Mouse (Mus musculus) embryonic facial prominence, embryonic 12.5 days (tissue): ENCODE data around the gene Eya2. TPM values are rescaled to one million over a fixed set of nuclear protein-coding genes. Genes with fewer than 3 reads are reported as not detected.

ENCODE experiments used
- ATAC-seq: fragments of 200-750 bp; cut with Nextera tagmentation; 2 replicates; pipeline ENCODE4 v1.8.0; 2017; ENCODE audit not compliant: insufficient number of reproducible peaks, insufficient read depth, low FRiP score, low TSS enrichment
- H3K27ac ChIP-seq: fragments of 300-500 bp; sonication (generic); 2 replicates; pipeline ENCODE4 v1.5.1; 2016; ENCODE audit warnings: mild to moderate bottlenecking
- H3K27me3 ChIP-seq: fragments of 300-500 bp; sonication (generic); 2 replicates; pipeline ENCODE4 v1.6.1; 2016; ENCODE audit warnings: mild to moderate bottlenecking, moderate library complexity
- H3K36me3 ChIP-seq: fragments of 300-500 bp; sonication (generic); 2 replicates; pipeline ENCODE4 v1.6.1; 2016; ENCODE audit warnings: mild to moderate bottlenecking
- H3K4me1 ChIP-seq: fragments of 300-500 bp; sonication (generic); 2 replicates; pipeline ENCODE4 v1.6.1; 2016
- H3K4me2 ChIP-seq: fragments of 300-500 bp; sonication (generic); replicated peaks from 2 replicates; pipeline ENCODE4 v1.6.1; 2016; ENCODE audit warnings: mild to moderate bottlenecking, moderate library complexity
- H3K4me3 ChIP-seq: fragments of 300-500 bp; sonication (generic); 2 replicates; pipeline ENCODE4 v1.5.1; 2016; ENCODE audit warnings: mild to moderate bottlenecking
- H3K9ac ChIP-seq: fragments of 300-500 bp; sonication (generic); 2 replicates; pipeline ENCODE4 v1.6.1; 2016; ENCODE audit warnings: mild to moderate bottlenecking, moderate library complexity
- H3K9me3 ChIP-seq: fragments of 300-500 bp; sonication (generic); 2 replicates; pipeline ENCODE4 v1.6.1; 2016; ENCODE audit warnings: mild to moderate bottlenecking, moderate library complexity
- WGBS: fragments of 180-500 bp; shearing (Covaris S2); methylation state at CpG from one replicate; pipeline ENCODE4 v1.1.7; 2016; 5-methylcytosine and 5-hydroxymethylcytosine counted together
- polyA plus RNA-seq: library from polyadenylated mRNA; unstranded; fragments of >200 nt; fragmentation: Nextera tagmentation; extraction: Ambion mirVana; gene quantifications from 2 replicates; pipeline ENCODE4 v1.2.1, GENCODE M21; 2016

Eya2 gene
- polyA plus RNA-seq, 1 experiment from 2014 or later = 22.5 TPM

GRCm38 (mm10) chr2:165748426-165748825, 153.6 kb downstream of the Eya2 start:
- peaks cover 19% of the 10 kb centered on the region for H3K4me1 ChIP-seq
- peak overlapping the region; percentile 61 for H3K27ac ChIP-seq
- H3K9ac ChIP-seq = no peak overlapping the region
- no peak for ATAC-seq
- 7% methylated on average over 11 of the region's 11 CpGs for WGBS
- no peak overlapping the region; the same call in 1 of the 2 replicates for H3K4me2 ChIP-seq
- H3K9me3 ChIP-seq = no peaks in the 10 kb centered on the region
- no peaks in the 10 kb centered on the region for H3K36me3 ChIP-seq
- no peak overlapping the region for H3K4me3 ChIP-seq
- H3K27me3 ChIP-seq = no peaks in the 10 kb centered on the region

- WGBS = 27% methylated on average over 7 of the region's 7 CpGs
- H3K4me1 ChIP-seq = peaks cover 14% of the 10 kb centered on the region
- no peak for ATAC-seq
Observed at GRCm38 (mm10) chr2:165751068-165751467, 156.2 kb downstream of the Eya2 start.

DNA sequence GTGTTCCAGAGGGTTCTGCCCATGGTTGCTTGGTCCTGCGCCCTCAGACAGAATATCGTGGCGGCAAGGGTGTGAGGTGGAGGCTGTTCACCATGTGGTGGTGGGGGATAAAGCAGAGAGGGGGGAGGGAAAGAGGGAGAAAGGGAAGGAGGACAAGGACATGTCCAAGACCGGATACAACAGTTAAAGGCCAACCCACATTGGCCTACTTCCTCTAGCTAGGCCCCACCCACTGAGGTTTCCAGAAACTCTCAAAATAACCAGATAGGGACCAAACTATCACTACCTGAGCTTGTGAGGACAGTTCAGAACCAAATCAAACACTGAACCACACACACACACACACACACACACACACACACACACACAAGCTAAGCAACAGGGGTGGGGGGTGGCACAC, 157.9 kb downstream of the Eya2 start:
- Histone ChIP-seq H3K4me3 (no peak overlapping the region), H3K4me2 (no peak overlapping the region), H3K27me3 (no peaks in the 10 kb centered on the region), H3K36me3 (no peaks in the 10 kb centered on the region; the same call in 1 of the 2 replicates), H3K4me1 (peaks cover 13% of the 10 kb centered on the region), H3K9ac (no peak overlapping the region), H3K27ac (no peak overlapping the region), H3K9me3 (no peaks in the 10 kb centered on the region)
- WGBS = 77% methylated on average over 4 of the region's 4 CpGs
- no peak for ATAC-seq

More at GRCm38 (mm10) chr2:165751068-165751467, 156.2 kb downstream of the Eya2 start:
- no peaks in the 10 kb centered on the region for H3K9me3 ChIP-seq
- H3K27ac ChIP-seq = 0 out of 2 replicates have a peak overlapping the region, but pooled peaks have one; percentile 8
- no peaks in the 10 kb centered on the region for H3K27me3 ChIP-seq
- H3K4me2 ChIP-seq = no peak overlapping the region
- no peaks in the 10 kb centered on the region for H3K36me3 ChIP-seq
- no peak overlapping the region for H3K4me3 ChIP-seq
- no peak overlapping the region for H3K9ac ChIP-seq

DNA sequence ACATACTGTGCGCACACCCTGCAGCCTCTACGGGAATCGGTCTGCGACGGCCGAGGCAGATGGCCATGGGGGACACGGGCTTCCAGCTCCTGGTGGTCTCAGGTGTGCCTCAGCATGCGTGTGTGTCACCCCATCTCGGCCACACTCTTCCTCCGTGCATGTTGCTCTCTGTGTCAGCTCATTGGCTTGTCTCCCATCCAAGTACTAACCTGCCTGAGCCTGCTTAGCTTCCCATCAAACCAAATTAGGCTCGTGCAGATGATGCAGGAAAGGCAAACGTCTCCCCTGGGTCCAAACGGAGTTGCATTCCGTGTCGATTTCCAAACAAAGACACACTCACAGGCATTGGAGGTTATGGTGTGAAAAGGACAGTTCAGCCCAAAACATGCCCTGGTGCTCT, 163.0 kb downstream of the Eya2 start:
- no peaks in the 10 kb centered on the region; the same call in 1 of the 2 replicates for H3K36me3 ChIP-seq
- WGBS = 67% methylated on average over 15 of the region's 15 CpGs
- H3K27me3 ChIP-seq = no peaks in the 10 kb centered on the region
- no peak overlapping the region for H3K27ac ChIP-seq
- H3K9ac ChIP-seq = no peak overlapping the region
- H3K4me3 ChIP-seq = no peak overlapping the region
- ATAC-seq = no peak
- H3K4me1 ChIP-seq = no peaks in the 10 kb centered on the region; the same call in 1 of the 2 replicates
- H3K9me3 ChIP-seq = no peaks in the 10 kb centered on the region
- no peak overlapping the region for H3K4me2 ChIP-seq

DNA sequence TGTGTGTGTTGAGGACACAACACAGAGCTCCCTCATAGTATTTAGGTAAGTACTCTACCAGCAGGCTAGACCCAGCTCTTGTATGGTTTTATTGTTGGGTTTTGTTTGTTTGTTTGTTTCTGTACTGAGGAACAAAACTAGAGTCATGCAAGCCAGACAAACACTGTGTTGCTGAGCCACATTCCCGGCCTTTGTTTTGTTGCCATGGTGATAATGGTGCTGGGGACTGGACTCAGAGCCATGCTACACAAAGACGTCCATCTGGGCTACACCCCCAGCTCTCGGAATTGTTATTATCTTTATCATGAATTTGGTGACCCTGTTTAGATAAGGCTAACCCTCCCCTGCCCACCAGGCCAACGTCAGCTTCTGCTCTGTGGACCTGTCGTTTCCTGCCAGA, 163.7 kb downstream of the Eya2 start:
- Histone ChIP-seq H3K9me3 (no peaks in the 10 kb centered on the region), H3K36me3 (no peaks in the 10 kb centered on the region; the same call in 1 of the 2 replicates), H3K27me3 (no peaks in the 10 kb centered on the region), H3K4me1 (no peaks in the 10 kb centered on the region; the same call in 1 of the 2 replicates), H3K9ac (no peak overlapping the region), H3K4me3 (no peak overlapping the region), H3K4me2 (no peak overlapping the region), H3K27ac (no peak overlapping the region)
- 45% methylated on average over 5 of the region's 5 CpGs for WGBS
- no peak for ATAC-seq

DNA sequence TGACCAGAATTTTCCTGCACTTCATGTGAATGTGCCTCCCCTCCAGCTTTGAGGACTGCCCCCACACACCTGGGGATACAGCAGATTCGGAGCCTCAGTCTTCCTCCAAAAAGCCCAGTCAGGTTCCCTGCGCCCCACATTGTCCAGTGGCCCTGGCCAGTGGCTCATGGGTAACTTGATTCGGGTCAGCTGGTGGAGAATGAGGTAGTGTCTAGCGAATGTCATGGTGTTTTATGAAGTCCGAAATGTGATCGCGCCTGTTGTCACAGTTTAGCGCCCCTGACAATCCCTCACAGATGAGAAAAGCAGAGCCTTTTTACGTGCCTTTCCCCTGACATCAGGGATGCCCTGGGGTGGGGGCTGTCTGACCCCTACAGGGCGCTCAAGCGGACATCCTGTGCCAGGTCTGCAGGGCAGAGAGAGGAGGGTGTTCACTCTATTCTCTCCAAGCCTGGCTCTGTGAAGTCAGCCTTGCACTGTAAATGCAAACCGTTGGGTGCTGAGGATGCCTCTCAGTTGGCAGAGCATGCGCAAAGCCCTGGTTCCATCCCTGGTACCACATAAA, 164.7 kb downstream of the Eya2 start:
- ATAC-seq = no peak
- no peaks in the 10 kb centered on the region for H3K27me3 ChIP-seq
- H3K27ac ChIP-seq = no peak overlapping the region
- H3K4me2 ChIP-seq = no peak overlapping the region
- H3K9ac ChIP-seq = no peak overlapping the region
- peaks cover 4% of the 10 kb centered on the region for H3K36me3 ChIP-seq
- 76% methylated on average over 13 of the region's 13 CpGs for WGBS
- no peak overlapping the region for H3K4me3 ChIP-seq
- no peaks in the 10 kb centered on the region for H3K9me3 ChIP-seq
- no peaks in the 10 kb centered on the region; the same call in 1 of the 2 replicates for H3K4me1 ChIP-seq

- no peak overlapping the region for H3K9ac ChIP-seq
- peaks cover 11% of the 10 kb centered on the region for H3K4me1 ChIP-seq
- H3K27ac ChIP-seq = 0 out of 2 replicates have a peak overlapping the region, but pooled peaks have one; percentile 11
- no peaks in the 10 kb centered on the region for H3K9me3 ChIP-seq
- no peak overlapping the region for H3K4me3 ChIP-seq
- no peak overlapping the region for H3K4me2 ChIP-seq
- peaks cover 29% of the 10 kb centered on the region for H3K36me3 ChIP-seq
- ATAC-seq = no peak
- H3K27me3 ChIP-seq = no peaks in the 10 kb centered on the region
- WGBS = 52% methylated on average over 11 of the region's 11 CpGs
Observed at GRCm38 (mm10) chr2:165768805-165769358, 174.1 kb downstream of the Eya2 start.

DNA sequence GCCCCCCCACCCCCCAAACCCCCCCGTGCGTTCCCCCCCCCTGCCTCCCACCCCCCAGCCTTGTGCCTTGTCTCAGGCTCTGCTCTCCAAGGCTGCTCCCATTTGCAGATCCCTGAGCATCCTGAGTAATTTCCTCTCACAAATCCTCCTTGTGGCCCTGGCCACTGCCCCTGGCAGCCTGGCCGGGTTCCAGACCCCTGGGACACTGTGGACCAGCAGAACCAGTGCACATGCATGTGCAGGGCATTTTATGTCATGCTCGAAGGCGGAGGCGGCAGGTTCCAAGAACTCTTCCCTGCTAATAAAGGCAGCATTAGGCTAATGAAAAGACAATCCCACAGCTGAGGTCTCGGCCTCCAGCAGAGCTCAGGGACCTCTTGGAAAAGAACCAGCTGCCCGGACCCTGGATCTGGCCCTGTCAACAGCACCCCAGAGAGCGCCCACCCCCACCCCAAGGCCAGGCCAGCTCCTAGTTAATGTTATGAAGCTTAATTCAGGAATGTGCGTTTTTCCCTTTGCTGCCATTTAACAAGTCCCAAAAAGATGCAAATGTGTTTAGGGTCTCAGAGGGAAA, 174.6 kb downstream of the Eya2 start:
- H3K9ac ChIP-seq = no peak overlapping the region

GRCm38 (mm10) chr2:165778927-165779326, 184.1 kb downstream of the Eya2 start:
- no peak overlapping the region for H3K4me2 ChIP-seq
- H3K36me3 ChIP-seq = peaks cover 20% of the 10 kb centered on the region; the same call in 1 of the 2 replicates
- no peak for ATAC-seq
- H3K4me1 ChIP-seq = no peaks in the 10 kb centered on the region; the same call in 1 of the 2 replicates
- H3K9me3 ChIP-seq = no peaks in the 10 kb centered on the region
- H3K27ac ChIP-seq = no peak overlapping the region
- H3K9ac ChIP-seq = no peak overlapping the region
- no peaks in the 10 kb centered on the region for H3K27me3 ChIP-seq
- H3K4me3 ChIP-seq = no peak overlapping the region
- 27% methylated on average over 6 of the region's 6 CpGs for WGBS

More for the DNA sequence above, 174.6 kb downstream of the Eya2 start:
- 0 out of 2 replicates have a peak overlapping the region, but pooled peaks have one; percentile 11 for H3K27ac ChIP-seq
- WGBS = 55% methylated on average over 10 of the region's 10 CpGs
- H3K4me2 ChIP-seq = no peak overlapping the region
- peaks cover 11% of the 10 kb centered on the region for H3K4me1 ChIP-seq
- H3K36me3 ChIP-seq = peaks cover 25% of the 10 kb centered on the region; the same call in 1 of the 2 replicates
- no peaks in the 10 kb centered on the region for H3K27me3 ChIP-seq
- H3K4me3 ChIP-seq = no peak overlapping the region
- no peak for ATAC-seq
- H3K9me3 ChIP-seq = no peaks in the 10 kb centered on the region

- no peak overlapping the region for H3K27ac ChIP-seq
- no peaks in the 10 kb centered on the region for H3K9me3 ChIP-seq
- H3K27me3 ChIP-seq = no peaks in the 10 kb centered on the region
- no peak overlapping the region for H3K9ac ChIP-seq
- ATAC-seq = no peak
- 36% methylated on average over 5 of the region's 5 CpGs for WGBS
- H3K36me3 ChIP-seq = peaks cover 49% of the 10 kb centered on the region
- H3K4me2 ChIP-seq = no peak overlapping the region
- no peak overlapping the region for H3K4me3 ChIP-seq
- H3K4me1 ChIP-seq = no peaks in the 10 kb centered on the region; the same call in 1 of the 2 replicates
Observed at GRCm38 (mm10) chr2:165782324-165782723, 187.5 kb downstream of the Eya2 start.

DNA sequence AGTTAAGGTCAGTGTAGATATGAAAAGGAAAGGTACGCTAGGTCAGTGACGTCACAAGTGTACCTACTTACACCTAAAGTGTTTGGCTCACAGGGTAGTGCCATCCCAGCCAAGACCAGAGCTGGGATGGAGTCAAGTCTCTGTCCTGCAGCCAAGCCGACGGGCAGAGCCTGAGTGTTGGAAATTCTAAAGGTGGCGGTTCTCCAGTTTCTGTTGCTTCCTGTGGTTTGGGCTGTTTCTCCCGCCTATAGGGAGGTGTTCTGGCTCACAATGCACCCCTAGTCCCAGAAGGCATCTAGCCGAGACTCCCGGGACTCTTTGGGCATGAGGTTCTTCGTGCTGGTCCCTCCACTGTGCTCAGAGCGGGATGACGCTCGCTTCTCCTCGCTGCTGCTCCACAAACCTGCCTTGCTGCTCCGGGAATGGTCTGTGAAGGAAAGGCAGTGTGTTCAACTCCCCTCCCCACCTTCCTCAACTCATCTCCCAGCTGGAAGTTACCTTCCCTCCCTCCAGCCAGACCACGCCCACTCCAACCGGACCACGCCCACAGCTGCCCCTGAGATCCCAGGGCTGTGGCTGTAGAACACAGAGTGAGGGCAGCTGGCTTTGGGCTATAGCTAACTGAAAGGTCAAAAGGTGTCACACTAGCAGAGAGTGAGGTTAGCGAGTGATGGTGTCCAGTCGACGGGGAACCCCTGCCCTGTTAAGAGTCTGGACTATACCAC, 190.6 kb downstream of the Eya2 start:
- no peak overlapping the region for H3K27ac ChIP-seq
- H3K9ac ChIP-seq = no peak overlapping the region
- peaks cover 80% of the 10 kb centered on the region for H3K36me3 ChIP-seq
- no peak for ATAC-seq
- no peak overlapping the region for H3K4me3 ChIP-seq
- no peaks in the 10 kb centered on the region; the same call in 1 of the 2 replicates for H3K4me1 ChIP-seq
- H3K4me2 ChIP-seq = no peak overlapping the region
- WGBS = 81% methylated on average over 20 of the region's 20 CpGs
- no peaks in the 10 kb centered on the region for H3K9me3 ChIP-seq
- no peaks in the 10 kb centered on the region for H3K27me3 ChIP-seq
